Mouse (Mus musculus): ENCODE measurements around the gene Enpep.

GRCm38 (mm10) chr3:129223401-129223800 is 109.1 kb downstream of the Enpep start:
- TF ChIP-seq POLR2A (IDR thresholded peaks at IDR 0.05; ENCODE audit: low read depth, low read length) (no peak), CTCF (IDR thresholded peaks at IDR 0.05; ENCODE audit: borderline replicate concordance, insufficient read depth, low read length) (no peak)
